Mouse (Mus musculus) stomach, postnatal 0 days (tissue): ENCODE data around the gene Rplp2.

ENCODE experiments used
- CTCF ChIP-seq: IDR thresholded peaks from 2 replicates; pipeline ENCODE4 v1.5.1; 2016; ENCODE audit warnings: antibody characterized with exemption, low read depth, mild to moderate bottlenecking, moderate library complexity
- EP300 ChIP-seq: optimal IDR thresholded peaks from 2 replicates; pipeline ENCODE3; 2016; ENCODE audit warnings: antibody characterized with exemption

GRCm38 (mm10) chr7:141493729-141494128 lies 46.6 kb downstream of the Rplp2 start:
- no peak for TF ChIP-seq CTCF
- TF ChIP-seq EP300: no peak
